Mouse (Mus musculus) liver, embryonic 16.5 days (tissue): ENCODE measurements around the gene Sorbs2. TPM values are rescaled to one million over a fixed set of nuclear protein-coding genes. Genes with fewer than 3 reads are reported as not detected.

Experiments
- ATAC-seq: fragments of 200-750 bp; cut with Nextera tagmentation; 2 replicates; pipeline ENCODE4 v1.8.0; 2017; ENCODE audit warnings: low read depth, mild to moderate bottlenecking, moderate number of reproducible peaks, moderate library complexity
- H3K27ac ChIP-seq: fragments of 300-500 bp; sonication (generic); 2 replicates; pipeline ENCODE4 v1.5.1; 2014; ENCODE audit warnings: mild to moderate bottlenecking, low read length
- H3K27me3 ChIP-seq: fragments of 300-500 bp; sonication (generic); 2 replicates; pipeline ENCODE4 v1.6.1; 2014; ENCODE audit warnings: low read depth, low read length, mixed read lengths; ENCODE audit not compliant: control insufficient read depth, insufficient read depth
- H3K36me3 ChIP-seq: fragments of 300-500 bp; sonication (generic); 2 replicates; pipeline ENCODE4 v1.6.1; 2014; ENCODE audit warnings: mild to moderate bottlenecking; ENCODE audit not compliant: control insufficient read depth, insufficient read depth
- H3K4me1 ChIP-seq: fragments of 300-500 bp; sonication (generic); 2 replicates; pipeline ENCODE4 v1.6.1; 2014; ENCODE audit warnings: low read depth, low read length, mixed read lengths; ENCODE audit not compliant: control insufficient read depth
- H3K4me2 ChIP-seq: fragments of 300-500 bp; sonication (generic); 2 replicates; pipeline ENCODE4 v1.6.1; 2014; ENCODE audit warnings: low read depth, low read length, mixed read lengths
- H3K4me3 ChIP-seq: fragments of 300-500 bp; sonication (generic); 2 replicates; pipeline ENCODE4 v1.5.1; 2014; ENCODE audit warnings: low read depth, mild to moderate bottlenecking, low read length
- H3K9ac ChIP-seq: fragments of 300-500 bp; sonication (generic); 2 replicates; pipeline ENCODE4 v1.6.1; 2014; ENCODE audit warnings: low read depth, low read length
- H3K9me3 ChIP-seq: fragments of 300-500 bp; sonication (generic); replicated peaks from 2 replicates; pipeline ENCODE4 v1.6.1; 2016; ENCODE audit warnings: low read length; ENCODE audit not compliant: control insufficient read depth
- WGBS: fragments of 180-500 bp; shearing (Covaris S2); extraction: QIAGEN DNeasy Blood & Tissue Kit; methylation state at CpG from one replicate; pipeline ENCODE4 v1.1.7; 2014; ENCODE audit not compliant: insufficient replicate concordance; 5-methylcytosine and 5-hydroxymethylcytosine counted together
- polyA plus RNA-seq: library from polyadenylated mRNA; unstranded; fragments of >200 nt; fragmentation: Nextera tagmentation; extraction: Ambion mirVana; gene quantifications from 2 replicates; pipeline ENCODE4 v1.2.1, GENCODE M21; 2015

The Sorbs2 gene
- polyA plus RNA-seq, 1 experiment from 2014 or later: 13.7 TPM

- no peak for ATAC-seq
- no peak overlapping the region for H3K9ac ChIP-seq
- H3K4me1 ChIP-seq: no peaks in the 10 kb centered on the region
- H3K4me2 ChIP-seq: no peak overlapping the region
- no peaks in the 10 kb centered on the region for H3K9me3 ChIP-seq
- no peak overlapping the region for H3K4me3 ChIP-seq
- WGBS: 57% methylated on average over 3 of the region's 3 CpGs
- no peaks in the 10 kb centered on the region for H3K27me3 ChIP-seq
- H3K36me3 ChIP-seq: no peaks in the 10 kb centered on the region
- no peak overlapping the region for H3K27ac ChIP-seq
Observed at GRCm38 (mm10) chr8:45557936-45558335, 50.3 kb downstream of the Sorbs2 start.

- Histone ChIP-seq H3K4me3 (no peak overlapping the region), H3K4me1 (no peaks in the 10 kb centered on the region), H3K27me3 (no peaks in the 10 kb centered on the region), H3K9ac (no peak overlapping the region), H3K9me3 (no peaks in the 10 kb centered on the region), H3K36me3 (no peaks in the 10 kb centered on the region), H3K27ac (no peak overlapping the region), H3K4me2 (no peak overlapping the region)
- ATAC-seq: no peak
- WGBS: 62% methylated on average over 5 of the region's 5 CpGs
Observed at GRCm38 (mm10) chr8:45558426-45558825, 50.8 kb downstream of the Sorbs2 start.

GRCm38 (mm10) chr8:45559176-45559820 lies 51.7 kb downstream of the Sorbs2 start:
- no peak for ATAC-seq

GRCm38 (mm10) chr8:45565189-45565588 lies 57.6 kb downstream of the Sorbs2 start:
- ATAC-seq: no peak
- Histone ChIP-seq H3K4me2 (no peak overlapping the region), H3K9ac (no peak overlapping the region), H3K4me1 (no peaks in the 10 kb centered on the region), H3K27ac (no peak overlapping the region), H3K27me3 (no peaks in the 10 kb centered on the region), H3K36me3 (no peaks in the 10 kb centered on the region), H3K4me3 (no peak overlapping the region), H3K9me3 (no peaks in the 10 kb centered on the region)
- 44% methylated on average over 1 of the region's 1 CpGs for WGBS

More at GRCm38 (mm10) chr8:45559176-45559820, 51.7 kb downstream of the Sorbs2 start:
- 66% methylated on average over 6 of the region's 6 CpGs for WGBS
- Histone ChIP-seq H3K9me3 (no peaks in the 10 kb centered on the region), H3K27me3 (no peaks in the 10 kb centered on the region), H3K27ac (no peak overlapping the region), H3K4me2 (no peak overlapping the region), H3K4me1 (no peaks in the 10 kb centered on the region), H3K4me3 (no peak overlapping the region), H3K36me3 (no peaks in the 10 kb centered on the region), H3K9ac (no peak overlapping the region)

GRCm38 (mm10) chr8:45570117-45570516 lies 62.5 kb downstream of the Sorbs2 start:
- H3K27me3 ChIP-seq: no peaks in the 10 kb centered on the region
- 56% methylated on average over 4 of the region's 4 CpGs for WGBS
- no peak overlapping the region for H3K4me3 ChIP-seq
- no peak overlapping the region for H3K4me2 ChIP-seq
- no peaks in the 10 kb centered on the region for H3K36me3 ChIP-seq
- H3K9ac ChIP-seq: no peak overlapping the region
- H3K4me1 ChIP-seq: no peaks in the 10 kb centered on the region
- H3K9me3 ChIP-seq: no peaks in the 10 kb centered on the region
- no peak overlapping the region for H3K27ac ChIP-seq
- ATAC-seq: no peak

- no peaks in the 10 kb centered on the region for H3K4me1 ChIP-seq
- H3K27ac ChIP-seq: no peak overlapping the region
- 46% methylated on average over 7 of the region's 7 CpGs for WGBS
- H3K27me3 ChIP-seq: no peaks in the 10 kb centered on the region
- H3K4me3 ChIP-seq: no peak overlapping the region
- no peak overlapping the region for H3K4me2 ChIP-seq
- ATAC-seq: no peak
- H3K36me3 ChIP-seq: no peaks in the 10 kb centered on the region
- no peak overlapping the region for H3K9ac ChIP-seq
- no peaks in the 10 kb centered on the region for H3K9me3 ChIP-seq
Observed at GRCm38 (mm10) chr8:45579714-45580543, 72.3 kb downstream of the Sorbs2 start.

GRCm38 (mm10) chr8:45580544-45580866 lies 72.9 kb downstream of the Sorbs2 start:
- H3K27ac ChIP-seq: no peak overlapping the region
- no peaks in the 10 kb centered on the region for H3K27me3 ChIP-seq
- no peak for ATAC-seq
- H3K4me1 ChIP-seq: no peaks in the 10 kb centered on the region
- H3K9ac ChIP-seq: no peak overlapping the region
- WGBS: 43% methylated on average over 3 of the region's 3 CpGs
- H3K4me2 ChIP-seq: no peak overlapping the region
- no peak overlapping the region for H3K4me3 ChIP-seq
- H3K36me3 ChIP-seq: no peaks in the 10 kb centered on the region
- H3K9me3 ChIP-seq: no peaks in the 10 kb centered on the region

- H3K27ac ChIP-seq: no peak overlapping the region
- H3K4me3 ChIP-seq: no peak overlapping the region
- no peak overlapping the region for H3K4me2 ChIP-seq
- no peaks in the 10 kb centered on the region for H3K36me3 ChIP-seq
- H3K9ac ChIP-seq: no peak overlapping the region
- H3K4me1 ChIP-seq: no peaks in the 10 kb centered on the region
- H3K27me3 ChIP-seq: no peaks in the 10 kb centered on the region
- no peaks in the 10 kb centered on the region for H3K9me3 ChIP-seq
- ATAC-seq: no peak
- WGBS: 36% methylated on average over 1 of the region's 1 CpGs
Observed at GRCm38 (mm10) chr8:45583856-45584255, 76.3 kb downstream of the Sorbs2 start.

- Histone ChIP-seq H3K9me3 (no peaks in the 10 kb centered on the region), H3K36me3 (no peaks in the 10 kb centered on the region), H3K27me3 (no peaks in the 10 kb centered on the region), H3K4me1 (no peaks in the 10 kb centered on the region), H3K4me3 (no peak overlapping the region), H3K27ac (no peak overlapping the region), H3K9ac (no peak overlapping the region), H3K4me2 (no peak overlapping the region)
- 67% methylated on average over 9 of the region's 9 CpGs for WGBS
- ATAC-seq: no peak
Observed at GRCm38 (mm10) chr8:45584390-45585052, 76.9 kb downstream of the Sorbs2 start.
